Mouse (Mus musculus) skeletal muscle tissue, adult 2 months (tissue): ENCODE measurements around the gene Slc25a21.

Source experiments
- DNase-seq: peaks from one replicate; pipeline ENCODE4 v3.0.0-alpha.2; 2012; ENCODE audit warnings: low read depth, low spot score

The Slc25a21 gene

DNA sequence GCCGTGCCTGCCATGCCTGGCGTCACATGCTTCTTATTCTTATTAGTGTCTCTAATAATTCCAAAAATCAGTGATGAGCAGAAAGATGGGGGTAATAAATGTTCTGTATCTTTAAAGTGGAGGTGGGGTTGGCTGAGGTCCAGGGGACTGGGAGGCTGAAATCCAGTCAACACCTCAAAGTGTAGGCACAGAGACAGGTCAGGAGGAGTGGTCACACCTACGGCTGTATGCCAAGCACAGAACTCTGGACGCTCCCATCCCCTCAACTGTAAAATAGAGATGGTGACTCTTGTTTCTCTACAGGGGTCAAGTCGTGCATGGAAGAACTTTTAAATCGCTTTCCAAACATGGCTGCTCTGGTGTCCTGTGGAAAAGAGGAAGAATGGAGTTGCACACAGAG, 429.8 kb downstream of the Slc25a21 start:
- DNase-seq, result no peak

DNA sequence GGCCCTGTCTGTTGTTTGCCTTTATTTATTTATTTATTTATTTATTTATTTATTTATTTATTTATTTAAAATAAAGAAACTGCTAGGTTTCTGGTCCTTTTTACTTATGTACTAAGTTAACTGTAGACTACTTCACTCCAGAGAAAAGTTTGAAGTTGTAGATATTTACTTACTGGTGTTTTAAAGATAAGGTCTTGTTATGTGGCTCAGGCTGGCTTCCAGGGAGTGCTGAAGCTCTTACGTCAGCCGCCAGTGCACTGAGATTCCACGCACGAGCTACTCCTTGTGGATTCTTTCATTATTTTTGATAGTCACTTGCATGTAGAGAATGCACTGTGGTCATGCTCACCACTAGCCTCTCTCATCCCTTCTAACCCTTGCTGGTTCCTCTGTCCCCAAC, 460.2 kb downstream of the Slc25a21 start:
- DNase-seq, result no peak

DNA sequence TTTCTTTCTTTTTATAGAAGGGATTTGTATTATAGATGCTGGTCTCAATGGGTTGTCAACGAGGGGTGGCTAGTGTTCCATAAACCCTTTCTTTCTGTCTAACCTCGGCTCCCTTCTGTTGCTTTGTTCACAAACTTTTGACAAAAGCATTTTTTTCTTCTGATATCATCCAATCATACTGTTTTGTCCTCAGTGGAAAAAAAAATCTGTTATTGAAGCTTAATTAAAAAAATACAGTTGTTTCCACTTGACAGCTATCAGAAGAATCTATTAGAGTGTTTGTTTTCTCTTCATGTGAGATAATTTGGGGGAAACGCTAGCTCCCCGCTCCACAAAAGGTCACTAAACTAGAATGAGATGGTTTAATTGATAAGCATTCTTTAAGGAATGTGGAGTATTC, 469.6 kb downstream of the Slc25a21 start:
- no peak for DNase-seq

DNA sequence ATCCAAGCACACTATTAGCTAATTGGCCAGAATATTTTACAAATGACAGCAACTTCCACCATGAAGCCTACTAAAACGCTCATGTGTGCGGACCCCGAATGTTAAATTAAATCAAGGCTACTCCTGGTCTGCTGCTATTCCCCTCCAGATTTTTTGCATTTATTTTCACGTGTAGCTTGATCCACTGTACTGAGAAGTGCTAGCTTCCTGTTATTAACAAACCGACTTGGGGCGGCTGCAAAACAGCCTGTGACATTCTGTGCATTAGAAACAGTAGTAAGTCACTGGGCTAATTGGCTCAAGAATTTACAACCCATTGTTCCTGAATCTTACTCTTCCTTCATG, 478.6 kb downstream of the Slc25a21 start:
- DNase-seq, result no peak

DNA sequence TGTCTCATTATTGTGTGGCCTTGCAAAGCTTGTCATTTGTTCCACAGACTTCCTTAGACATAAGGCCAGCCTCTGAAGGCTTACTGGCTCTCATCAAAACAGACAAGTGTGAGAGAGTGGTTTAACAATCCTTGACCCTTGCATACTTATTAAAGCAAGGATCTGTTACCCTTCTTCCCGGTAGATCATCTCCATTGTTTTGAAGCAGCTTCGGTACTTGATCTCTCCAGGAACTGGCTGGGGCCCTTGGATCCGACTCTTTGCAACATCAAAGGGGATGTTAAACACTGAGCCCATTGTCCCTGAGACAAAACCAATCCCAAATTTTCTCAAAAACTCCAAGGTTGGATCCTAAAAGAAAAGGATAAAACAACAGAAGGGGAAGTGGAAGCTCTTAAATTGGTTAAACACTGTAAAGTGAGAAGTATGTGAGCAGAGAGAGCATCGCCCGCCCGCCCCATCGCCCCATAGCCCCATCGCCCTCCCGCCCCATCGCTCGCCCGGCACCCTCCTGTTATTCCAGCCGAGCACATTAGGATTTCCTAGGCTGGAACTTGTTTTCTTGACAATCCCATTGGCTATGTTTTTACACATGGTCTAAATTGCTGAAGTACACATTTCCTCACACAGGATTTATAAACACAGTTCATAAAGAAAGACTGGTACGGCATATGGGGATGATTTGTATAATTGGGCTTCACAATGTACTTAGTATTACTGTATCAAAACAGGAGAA, 479.1 kb downstream of the Slc25a21 start:
- DNase-seq, result no peak

DNA sequence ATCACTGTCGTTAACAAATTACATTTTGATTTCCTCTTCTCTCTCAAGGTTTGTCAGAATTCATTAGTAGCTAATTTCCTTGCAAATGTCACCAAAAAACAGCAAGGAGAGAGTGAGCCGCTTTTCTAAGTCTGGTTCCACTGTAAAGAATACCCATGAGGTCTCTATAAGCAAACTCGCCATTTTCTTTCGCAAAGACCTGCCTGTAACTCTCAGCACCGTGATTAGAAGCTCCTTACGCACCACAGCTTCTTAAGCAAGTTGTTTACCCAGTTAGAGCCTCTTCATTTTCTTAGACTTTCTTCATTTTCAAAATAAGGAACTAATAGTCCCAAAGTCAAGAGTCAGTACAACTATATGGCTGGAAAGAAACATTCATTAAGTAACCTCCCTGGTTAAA, 496.3 kb downstream of the Slc25a21 start:
- no peak for DNase-seq

DNA sequence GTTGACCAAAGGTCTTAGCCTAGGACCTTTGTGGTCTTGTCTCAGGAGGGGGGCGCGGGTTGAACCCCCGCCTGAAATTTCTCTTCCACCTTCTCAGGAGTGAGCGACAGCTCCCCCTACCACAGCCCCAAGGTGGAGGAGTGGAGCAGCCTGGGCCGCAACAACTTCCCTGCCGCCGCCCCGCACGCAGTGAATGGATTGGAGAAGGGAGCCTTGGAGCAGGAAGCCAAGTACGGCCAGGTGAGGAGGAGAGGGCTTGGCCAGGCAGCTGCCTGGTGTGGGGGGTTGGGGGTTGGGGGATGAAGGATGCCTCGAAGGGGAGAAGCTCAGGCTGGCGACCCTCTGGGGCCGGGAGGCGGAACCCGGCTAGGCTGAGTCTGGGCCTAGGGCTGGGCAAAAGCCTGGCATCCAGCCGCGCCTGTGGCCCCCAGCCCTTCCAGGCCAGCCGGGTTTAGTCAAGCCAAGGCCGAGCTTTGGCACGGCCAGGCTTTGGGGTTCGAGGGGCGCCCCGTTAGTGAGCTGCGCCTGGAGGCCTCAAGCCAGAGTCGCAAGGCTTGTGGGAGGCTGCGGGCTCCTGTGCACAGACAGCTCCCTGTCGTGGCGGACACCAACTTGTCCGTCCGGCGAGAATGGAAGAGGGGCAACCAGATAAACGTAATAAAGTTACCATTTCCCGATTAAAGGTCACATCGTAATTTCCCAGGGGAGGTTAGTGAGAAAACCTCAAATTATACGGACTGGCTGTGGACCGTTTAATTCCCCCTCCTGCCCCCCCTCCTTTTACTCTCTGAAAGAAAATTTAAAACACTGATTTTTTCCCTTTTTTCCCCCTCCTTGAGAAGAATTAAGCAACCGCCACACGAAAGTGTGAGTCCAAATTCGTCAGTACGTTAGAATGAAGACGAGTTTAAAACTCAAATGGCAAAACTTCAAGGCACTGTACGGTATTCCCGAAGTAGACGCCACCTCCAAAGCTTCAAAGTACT, 497.1 kb downstream of the Slc25a21 start:
- no peak for DNase-seq

DNA sequence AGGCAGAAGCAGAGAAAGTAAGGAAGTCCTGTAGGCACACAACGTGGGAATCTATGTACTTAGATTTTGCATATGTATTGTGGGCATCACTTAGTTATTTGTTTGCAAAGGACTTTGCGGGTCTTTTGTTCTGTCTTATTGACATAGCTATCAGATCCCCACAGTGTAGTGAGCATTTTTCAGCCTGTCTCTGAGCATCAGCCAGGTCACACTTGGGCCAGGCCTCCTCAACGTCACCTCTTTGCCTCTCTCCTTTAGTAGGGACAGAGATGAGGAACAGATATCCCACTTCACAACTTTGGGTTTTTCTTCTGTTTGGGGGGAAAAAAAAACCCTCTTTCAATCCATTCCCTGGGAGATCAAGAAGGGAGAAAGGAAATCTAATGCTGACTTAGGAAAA, 497.9 kb downstream of the Slc25a21 start:
- DNase-seq, result no peak

DNA sequence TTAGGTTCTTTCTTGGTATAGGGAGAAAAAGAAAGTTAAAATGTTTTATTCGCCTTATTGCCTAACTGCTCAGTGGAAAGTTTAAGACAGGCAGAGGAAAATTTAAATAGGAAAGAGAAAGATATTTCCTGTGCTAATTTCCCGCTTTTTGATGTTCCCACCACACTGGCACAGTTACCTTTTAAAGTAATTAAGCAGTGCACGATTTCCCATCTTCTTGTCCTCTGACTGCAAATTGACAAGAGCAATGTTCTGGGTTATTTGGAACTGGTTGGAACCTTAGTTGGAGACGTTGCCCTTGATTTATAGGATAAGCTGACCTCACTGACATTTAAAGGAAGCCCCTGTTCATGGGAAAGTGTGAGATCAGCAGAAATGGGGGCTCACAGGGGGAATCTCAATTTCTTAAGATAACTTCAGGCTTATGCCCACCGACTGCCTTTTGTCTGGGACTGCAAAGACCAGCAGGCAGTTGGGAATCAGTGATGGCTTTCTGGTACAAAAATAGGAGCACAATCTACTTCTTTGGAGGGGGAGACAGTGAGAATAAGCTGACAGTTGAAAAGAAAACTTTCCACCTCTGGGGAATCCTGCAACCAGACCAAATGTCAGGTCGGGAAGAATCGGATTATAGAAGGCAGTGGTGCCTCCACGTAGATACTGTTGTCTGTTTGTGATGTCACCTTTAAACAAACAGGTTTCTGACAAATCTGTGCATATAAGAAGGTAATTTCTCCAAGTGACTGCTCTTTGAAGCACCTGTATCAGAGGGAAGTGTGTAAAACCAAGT, 498.9 kb downstream of the Slc25a21 start:
- no peak for DNase-seq

DNA sequence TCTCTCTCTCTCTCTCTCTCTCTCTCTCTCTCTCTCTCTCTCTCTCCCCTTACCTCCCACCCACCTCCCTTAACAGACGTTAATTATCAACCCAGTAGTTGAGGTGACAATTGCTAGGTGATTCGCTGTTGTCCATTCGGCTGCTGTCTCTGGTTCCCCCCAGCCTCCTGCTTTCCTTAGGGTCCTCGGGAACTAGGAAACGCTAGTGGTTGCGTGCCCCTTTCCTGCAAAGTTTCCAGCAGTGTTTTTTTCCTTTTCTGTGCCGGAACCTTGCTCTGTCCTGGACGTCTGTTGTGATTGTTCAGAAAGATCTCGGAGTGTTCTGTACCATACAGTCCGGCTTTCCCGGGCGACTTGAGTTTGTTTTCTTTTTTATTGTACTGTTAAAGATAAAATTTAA, 499.5 kb downstream of the Slc25a21 start:
- DNase-seq, result no peak

DNA sequence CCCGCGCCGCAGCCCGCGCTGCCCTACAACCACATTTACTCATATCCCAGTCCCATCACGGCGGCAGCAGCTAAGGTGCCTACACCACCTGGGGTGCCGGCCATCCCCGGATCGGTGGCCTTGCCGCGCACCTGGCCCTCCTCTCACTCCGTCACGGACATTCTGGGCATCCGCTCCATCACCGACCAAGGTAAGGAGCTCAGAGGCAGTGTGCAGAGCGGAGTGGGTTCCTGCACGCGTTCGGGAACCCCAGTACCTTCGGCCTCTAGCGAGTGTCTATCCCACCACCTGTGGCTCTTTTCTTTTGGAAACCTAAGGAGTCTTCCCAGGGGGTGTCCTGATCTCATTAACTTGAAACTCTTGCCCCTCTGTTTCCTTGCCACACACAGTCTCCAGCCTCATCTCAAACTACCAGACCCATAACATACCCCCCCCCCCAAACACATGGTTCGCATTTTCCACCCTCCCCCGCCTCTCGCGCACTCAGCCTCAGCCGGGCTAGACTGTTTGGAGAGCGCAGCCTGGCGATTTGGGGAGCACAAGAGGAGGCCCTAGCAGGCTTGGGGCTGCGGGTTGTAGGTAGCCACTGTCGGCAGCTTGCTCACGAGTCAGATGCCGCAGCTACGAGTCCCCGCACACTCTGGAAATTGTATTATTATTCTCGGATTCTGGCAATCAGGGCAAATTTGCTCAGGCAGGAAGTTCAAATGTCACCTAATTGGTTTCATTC, 500.1 kb downstream of the Slc25a21 start:
- DNase-seq, result no peak

DNA sequence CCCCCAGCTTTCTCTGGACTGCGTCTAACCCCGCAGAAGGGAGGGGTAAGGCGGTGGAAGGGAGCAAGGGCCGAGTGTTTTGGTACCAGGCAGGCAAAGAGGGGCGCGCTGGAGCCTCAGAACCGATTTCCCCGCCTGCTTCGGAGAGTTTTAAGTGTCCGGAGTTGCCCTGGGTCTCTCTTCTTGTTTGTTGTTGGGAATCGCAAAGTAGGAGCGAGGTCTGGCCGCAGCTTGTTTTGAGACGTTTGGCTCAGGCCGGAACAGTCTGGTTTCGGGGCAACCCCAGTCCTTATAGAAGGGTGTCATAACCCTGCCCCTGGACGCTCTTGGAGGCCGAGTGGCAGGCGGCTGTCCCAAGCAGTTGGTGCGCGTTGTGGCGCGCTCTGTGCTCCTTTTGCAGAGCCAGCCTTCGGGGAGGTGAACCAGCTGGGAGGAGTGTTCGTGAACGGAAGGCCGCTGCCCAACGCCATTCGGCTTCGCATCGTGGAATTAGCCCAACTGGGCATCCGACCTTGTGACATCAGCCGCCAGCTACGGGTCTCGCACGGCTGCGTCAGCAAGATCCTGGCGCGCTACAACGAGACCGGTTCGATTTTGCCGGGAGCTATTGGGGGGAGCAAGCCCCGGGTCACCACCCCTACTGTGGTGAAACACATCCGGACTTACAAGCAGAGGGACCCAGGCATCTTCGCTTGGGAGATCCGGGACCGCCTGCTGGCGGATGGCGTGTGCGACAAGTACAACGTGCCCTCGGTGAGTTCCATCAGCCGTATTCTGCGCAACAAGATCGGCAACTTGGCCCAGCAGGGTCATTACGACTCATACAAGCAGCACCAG, 500.9 kb downstream of the Slc25a21 start:
- no peak for DNase-seq

DNA sequence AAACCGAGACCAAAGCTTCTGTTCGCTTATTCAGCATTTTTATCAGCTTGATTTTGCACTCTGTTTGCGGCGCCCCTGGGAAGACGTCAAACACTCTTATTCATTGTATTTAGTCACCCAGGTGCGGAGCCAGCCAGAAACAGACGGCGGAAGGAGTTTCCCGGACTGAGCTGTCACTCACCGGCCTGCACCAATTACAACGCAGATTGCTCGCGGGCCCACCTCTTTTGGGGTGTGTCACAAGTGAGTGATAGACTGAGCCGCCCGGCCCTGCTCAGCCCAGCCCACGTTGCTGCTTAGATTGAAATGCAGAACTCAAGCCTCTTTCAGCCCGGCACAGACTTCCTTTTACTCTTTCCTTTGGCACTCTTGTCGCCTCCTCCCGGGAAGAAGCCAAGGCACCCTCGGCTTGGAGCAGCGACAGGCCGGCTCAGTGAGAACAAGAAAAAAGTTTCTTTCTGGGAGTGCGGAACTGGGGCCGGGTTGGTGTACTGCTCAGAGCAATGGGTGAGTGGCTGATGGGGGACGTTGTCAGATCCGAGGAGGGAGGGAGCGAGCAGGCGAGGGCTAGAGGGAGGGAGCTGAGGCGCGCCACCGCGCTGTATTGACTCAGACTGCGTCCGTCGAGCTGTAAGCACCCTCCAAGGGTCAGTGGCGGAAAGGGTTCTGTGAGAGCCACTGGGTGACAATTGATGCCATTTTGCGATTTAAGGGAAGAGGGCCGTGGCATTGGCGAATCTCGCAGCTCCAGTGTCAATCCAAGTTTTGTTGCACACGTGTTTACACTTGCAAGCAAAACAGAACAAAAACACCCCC, 501.7 kb downstream of the Slc25a21 start:
- peak; percentile 31 for DNase-seq

DNA sequence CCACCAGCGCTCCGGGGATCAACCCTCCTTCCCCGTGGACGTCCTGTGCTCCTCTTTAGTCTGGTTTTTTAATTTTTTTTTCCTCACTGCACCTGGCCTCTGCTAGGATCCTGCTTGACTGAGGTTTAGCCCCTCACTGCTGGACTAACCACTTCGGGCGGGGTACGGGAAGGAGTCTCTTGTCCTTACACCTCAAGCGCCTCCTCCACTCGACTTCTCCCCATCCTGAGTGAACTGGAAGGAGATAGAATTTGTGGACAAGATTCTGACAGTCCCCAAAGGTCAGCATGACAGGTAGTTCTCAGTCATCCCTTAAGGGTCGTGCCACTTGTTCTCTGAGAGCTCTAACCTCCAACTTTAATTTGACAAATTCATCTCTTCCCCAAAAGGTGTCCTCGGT, 502.3 kb downstream of the Slc25a21 start:
- DNase-seq, result no peak

DNA sequence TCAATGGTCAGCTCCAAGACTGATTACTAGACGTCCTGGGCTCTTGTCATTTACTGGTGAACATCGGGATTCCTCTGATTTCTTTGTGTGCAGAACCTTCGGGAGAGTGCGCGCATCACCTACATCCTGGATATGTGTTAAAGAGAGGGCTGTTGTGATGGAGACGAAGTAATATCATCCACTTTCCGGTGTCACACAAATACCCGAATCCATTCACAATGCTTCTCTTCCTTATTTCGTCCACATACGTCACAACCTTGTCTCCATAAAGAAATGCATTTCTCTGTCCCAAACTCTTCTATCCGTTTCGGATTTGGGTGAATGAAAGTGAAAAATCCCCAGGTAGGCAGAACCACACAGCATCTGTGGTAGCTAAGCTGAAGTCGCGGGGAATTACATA, 502.9 kb downstream of the Slc25a21 start:
- no peak for DNase-seq

DNA sequence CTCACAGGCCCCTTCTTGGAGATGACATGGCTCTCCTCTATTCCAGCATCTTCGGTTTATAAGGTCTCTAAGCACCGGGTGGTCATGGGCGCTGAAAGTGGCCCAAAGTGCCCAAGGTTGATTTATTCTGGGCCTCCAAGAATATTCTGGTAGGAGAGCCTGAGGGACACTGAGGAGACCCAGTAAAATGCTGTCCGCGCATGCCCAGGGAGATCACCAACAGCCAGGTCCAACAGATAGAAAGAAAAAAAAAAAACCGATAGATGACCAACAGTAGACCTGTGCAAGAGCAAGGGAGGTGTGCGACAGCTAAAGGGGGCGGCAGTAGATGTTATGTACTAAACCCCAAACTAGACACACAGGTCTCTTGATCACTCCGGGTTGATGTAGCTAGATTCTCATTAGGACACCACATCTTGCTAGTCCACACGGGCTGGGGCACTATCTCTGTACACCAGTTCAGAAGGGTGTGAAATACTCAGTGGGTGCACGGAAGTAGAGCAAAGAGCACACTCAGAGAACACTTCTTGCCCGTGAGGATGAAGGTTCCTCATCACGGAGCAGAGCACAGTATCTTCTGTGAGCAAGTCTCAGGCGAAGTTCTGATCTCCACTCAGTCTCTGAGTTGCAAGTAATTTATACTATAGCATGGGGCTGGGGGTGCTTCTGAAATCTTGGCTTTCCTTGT, 503.7 kb downstream of the Slc25a21 start:
- DNase-seq, result no peak

DNA sequence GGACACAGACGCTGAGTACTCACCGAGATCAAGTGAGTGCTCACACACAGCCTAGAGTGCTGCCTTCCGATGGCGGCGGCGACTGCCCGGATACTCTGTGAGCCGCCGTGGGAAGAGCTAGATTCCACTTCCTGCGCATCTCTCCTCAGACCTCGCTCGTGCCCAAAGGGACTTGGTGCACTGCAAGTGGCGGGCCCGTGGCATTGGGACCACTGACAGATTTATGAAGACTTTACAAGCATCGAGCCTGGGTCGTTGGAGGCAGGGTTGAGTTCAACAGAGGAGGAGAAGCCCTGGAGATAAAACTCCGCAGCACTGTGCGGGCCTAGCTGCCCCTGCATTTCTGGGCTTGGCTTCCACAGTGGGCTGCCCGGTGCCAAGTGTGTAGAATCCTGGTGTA, 504.7 kb downstream of the Slc25a21 start:
- no peak for DNase-seq

DNA sequence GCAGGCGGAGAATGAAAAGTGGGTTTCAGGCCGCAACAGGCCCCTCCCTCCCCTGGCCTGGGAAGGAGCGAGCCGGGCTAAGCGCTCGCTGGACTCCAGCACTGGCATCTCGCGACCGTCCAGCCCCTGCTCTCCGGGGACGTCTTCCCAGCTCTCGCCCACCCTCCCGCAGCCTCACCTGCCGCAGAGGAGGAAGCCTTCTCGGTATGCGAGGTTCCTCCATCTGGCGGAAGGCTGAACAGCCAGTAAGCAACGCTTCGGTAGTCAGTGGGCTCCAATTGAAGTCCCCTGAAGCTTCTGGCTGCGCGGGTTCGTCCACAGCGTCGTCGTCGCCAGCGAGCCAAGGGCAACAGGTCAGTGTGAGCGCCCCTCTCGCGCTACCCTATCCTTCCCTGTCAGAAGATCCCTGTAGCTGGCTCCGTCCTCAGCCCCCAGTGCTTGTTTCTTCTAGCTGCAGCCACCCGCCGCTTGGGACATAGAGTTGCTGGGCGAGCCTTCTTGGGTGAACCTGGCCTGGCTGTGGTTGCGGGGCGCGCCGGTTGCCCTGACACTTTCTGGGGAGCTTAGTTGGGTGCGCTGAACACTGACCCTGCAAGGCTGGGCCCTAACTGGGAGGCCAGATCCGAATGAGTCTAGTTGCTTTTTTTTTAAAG, 505.7 kb downstream of the Slc25a21 start, which contains the start of gene Pax9:
Gene Pax9 (plus strand): TSS at position 341 of the 653 bp plus-strand sequence.
- no peak for DNase-seq
